Mouse (Mus musculus): Measurements from ENCODE around the gene Cyp26a1. TPM values are rescaled to one million over a fixed set of nuclear protein-coding genes. Genes with fewer than 3 reads are reported as not detected.

Cyp26a1 gene
- polyA plus RNA-seq (2014; fragmentation: Illumina TruSeq; extraction: RNeasy Lipid Tissue Mini Kit (QIAGEN cat#74804); ENCODE audit: low read depth, low replicate concordance) = 1.1 TPM

DNA sequence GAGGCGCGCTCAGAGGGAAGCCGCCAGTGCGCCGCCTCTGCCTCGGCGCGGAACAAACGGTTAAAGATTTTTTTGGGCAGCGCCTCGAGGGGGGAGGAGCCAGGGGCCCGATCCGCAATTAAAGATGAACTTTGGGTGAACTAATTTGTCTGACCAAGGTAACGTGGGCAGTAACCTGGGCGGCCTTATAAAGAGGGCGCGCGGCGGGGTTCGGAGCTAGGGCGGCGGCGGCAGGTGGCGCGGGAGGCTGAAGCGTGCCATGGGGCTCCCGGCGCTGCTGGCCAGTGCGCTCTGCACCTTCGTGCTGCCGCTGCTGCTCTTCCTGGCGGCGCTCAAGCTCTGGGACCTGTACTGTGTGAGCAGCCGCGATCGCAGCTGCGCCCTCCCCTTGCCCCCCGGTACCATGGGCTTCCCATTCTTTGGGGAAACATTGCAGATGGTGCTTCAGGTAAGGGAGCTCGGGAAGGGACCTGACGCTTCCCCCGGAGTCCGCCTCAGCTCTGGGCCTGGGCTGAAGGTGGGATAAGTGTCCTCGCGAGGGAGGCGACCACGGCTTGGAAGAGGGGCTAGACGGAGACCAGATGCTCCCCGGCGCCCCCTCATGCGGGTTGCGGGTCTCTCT, at the start of gene Cyp26a1:
Gene Cyp26a1, plus strand, starts transcription at position 148 of the 622 bp plus-strand sequence.

DNA sequence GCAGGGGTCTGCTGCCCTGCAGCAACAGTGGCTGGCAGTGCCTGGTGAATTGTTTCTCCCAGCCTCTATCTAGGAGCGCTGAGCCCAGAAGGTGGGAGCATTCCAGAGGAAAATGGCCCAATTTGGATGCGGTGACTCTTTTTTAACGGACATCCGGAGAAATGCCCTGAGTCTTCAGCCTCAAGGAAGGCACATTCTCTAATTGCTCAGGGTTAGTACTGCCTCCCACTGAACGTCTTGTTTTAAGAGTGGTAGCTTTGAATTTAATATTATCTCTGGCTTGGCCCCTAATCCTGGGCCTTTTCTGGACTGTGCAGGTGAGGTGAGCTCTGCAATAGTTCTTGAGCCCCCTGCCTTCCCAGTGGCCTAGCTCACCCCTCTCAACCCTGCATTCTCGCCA, 12.3 kb upstream of the Cyp26a1 start, which contains the start of gene Cyp26c1:
Gene Cyp26c1, plus strand, starts transcription at position 301 of the 400 bp plus-strand sequence.

Other genes with a start within 250 kb of the Cyp26a1 start
- 13.1 TPM for gene Exoc6, start 147.4 kb upstream of the Cyp26a1 start, polyA plus RNA-seq (2014; fragmentation: Illumina TruSeq; extraction: RNeasy Lipid Tissue Mini Kit (QIAGEN cat#74804); ENCODE audit: low read depth, low replicate concordance)
- not detected for gene Cyp26c1, start 12.2 kb upstream of the Cyp26a1 start, polyA plus RNA-seq (2014; fragmentation: Illumina TruSeq; extraction: RNeasy Lipid Tissue Mini Kit (QIAGEN cat#74804); ENCODE audit: low read depth, low replicate concordance)